Mouse (Mus musculus) kidney, adult 2 months (tissue): ENCODE data around the gene Pgm2l1. TPM values are rescaled to one million over a fixed set of nuclear protein-coding genes. Genes with fewer than 3 reads are reported as not detected.
A peak's percentile ranks its signal among the peaks of the same experiment; 100 is the strongest.
"Not testable (repeated sequence)": the region's sequence is repeated elsewhere in the genome, so short reads cannot be mapped to it uniquely, and the experiment has no call there.

Experiments
- DNase-seq: peaks from one replicate; pipeline ENCODE4 v3.0.0; 2021
- H3K27ac ChIP-seq: fragments of 200-500 bp; 2 replicates; pipeline ENCODE4 v1.5.1; 2012; ENCODE audit warnings: low read depth, low read length, control low read depth, inconsistent platforms; ENCODE audit not compliant: insufficient read depth
- H3K27me3 ChIP-seq: fragments of 200-500 bp; replicated peaks from 2 replicates; pipeline ENCODE4 v1.6.1; 2012; ENCODE audit warnings: mild to moderate bottlenecking, moderate library complexity, low read length, inconsistent platforms; ENCODE audit not compliant: control insufficient read depth, insufficient read depth
- H3K36me3 ChIP-seq: fragments of 200-500 bp; 2 replicates; pipeline ENCODE4 v1.6.1; 2012; ENCODE audit warnings: mild to moderate bottlenecking, moderate library complexity, low read length, inconsistent platforms; ENCODE audit not compliant: control insufficient read depth, insufficient read depth
- H3K4me1 ChIP-seq: fragments of 200-500 bp; 2 replicates; pipeline ENCODE4 v1.6.1; 2011; ENCODE audit warnings: low read length; ENCODE audit not compliant: control insufficient read depth, insufficient read depth
- H3K4me3 ChIP-seq: fragments of 200-500 bp; 2 replicates; pipeline ENCODE4 v1.5.1; 2011; ENCODE audit warnings: mild to moderate bottlenecking, low read depth, low read length, control low read depth; ENCODE audit not compliant: insufficient read depth
- CTCF ChIP-seq: fragments of 200-500 bp; conservative IDR thresholded peaks from 2 replicates; pipeline ENCODE4 v1.5.1; 2011; ENCODE audit warnings: low read depth, mild to moderate bottlenecking, control low read depth, low read length, moderate library complexity, mixed read lengths; ENCODE audit not compliant: insufficient read depth, insufficient read length
- POLR2A ChIP-seq: fragments of 200-500 bp; IDR thresholded peaks from one replicate; pipeline ENCODE4 v1.6.1; 2011; ENCODE audit warnings: low read depth, low read length, control low read depth
- WGBS: fragments of 180-500 bp; shearing (Covaris S2); methylation state at CpG from one replicate; pipeline ENCODE4 v1.1.7; 2018; 5-methylcytosine and 5-hydroxymethylcytosine counted together
- polyA plus RNA-seq: library from polyadenylated mRNA; depleted of rRNA; stranded (reverse); fragments of >200 nt; gene quantifications from 2 replicates; pipeline ENCODE4 v1.2.3, GENCODE M21; 2012

Gene Pgm2l1
- polyA plus RNA-seq, 1 experiment, result 1.5 TPM

GRCm38 (mm10) chr7:100245176-100245575 lies 18.0 kb downstream of the Pgm2l1 start:
- no peak for DNase-seq
- WGBS, result 96% methylated on average over 3 of the region's 3 CpGs
- no peak overlapping the region for H3K27ac ChIP-seq

GRCm38 (mm10) chr7:100250667-100251066 lies 23.5 kb downstream of the Pgm2l1 start:
- H3K4me1 ChIP-seq, result no peaks in the 10 kb centered on the region
- DNase-seq, result no peak
- 97% methylated on average over 5 of the region's 5 CpGs for WGBS
- H3K4me3 ChIP-seq, result no peak overlapping the region
- H3K27me3 ChIP-seq, result no peaks in the 10 kb centered on the region
- H3K36me3 ChIP-seq, result no peaks in the 10 kb centered on the region; the same call in none of the 2 replicates
- no peak overlapping the region for H3K27ac ChIP-seq
- TF ChIP-seq CTCF (no peak), POLR2A (no peak)

More at GRCm38 (mm10) chr7:100245176-100245575, 18.0 kb downstream of the Pgm2l1 start:
- Histone ChIP-seq H3K4me3 (no peak overlapping the region), H3K36me3 (no peaks in the 10 kb centered on the region), H3K4me1 (no peaks in the 10 kb centered on the region), H3K27me3 (no peaks in the 10 kb centered on the region)
- no peak for TF ChIP-seq CTCF
- no peak for TF ChIP-seq POLR2A

GRCm38 (mm10) chr7:100262350-100262749 lies 35.2 kb downstream of the Pgm2l1 start:
- H3K27me3 ChIP-seq, result no peaks in the 10 kb centered on the region
- H3K4me1 ChIP-seq, result no peaks in the 10 kb centered on the region
- TF ChIP-seq POLR2A, result no peak
- no peak for TF ChIP-seq CTCF
- WGBS, result 91% methylated on average over 3 of the region's 3 CpGs
- H3K4me3 ChIP-seq, result no peak overlapping the region
- no peak for DNase-seq
- no peaks in the 10 kb centered on the region for H3K36me3 ChIP-seq
- no peak overlapping the region for H3K27ac ChIP-seq

- not testable (repeated sequence) for DNase-seq, H3K27me3 ChIP-seq
- WGBS, result 76% methylated on average over 17 of the region's 17 CpGs
Measured at GRCm38 (mm10) chr7:100264934-100265333, 37.7 kb downstream of the Pgm2l1 start.

GRCm38 (mm10) chr7:100272369-100272768 lies 45.2 kb downstream of the Pgm2l1 start:
- Histone ChIP-seq H3K4me3 (no peak overlapping the region), H3K4me1 (no peaks in the 10 kb centered on the region), H3K36me3 (no peaks in the 10 kb centered on the region), H3K27ac (no peak overlapping the region), H3K27me3 (no peaks in the 10 kb centered on the region)
- WGBS, result 96% methylated on average over 8 of the region's 8 CpGs
- TF ChIP-seq CTCF (no peak), POLR2A (no peak)
- DNase-seq, result no peak

More at GRCm38 (mm10) chr7:100264934-100265333, 37.7 kb downstream of the Pgm2l1 start:
- H3K4me3 ChIP-seq, H3K36me3 ChIP-seq, H3K27ac ChIP-seq, H3K4me1 ChIP-seq: not testable (repeated sequence)

- H3K27me3 ChIP-seq, result no peaks in the 10 kb centered on the region
- H3K36me3 ChIP-seq, result no peaks in the 10 kb centered on the region
- TF ChIP-seq POLR2A (no peak), CTCF (no peak)
- 80% methylated on average over 6 of the region's 6 CpGs for whole genome bisulfite sequencing
- no peaks in the 10 kb centered on the region for H3K4me1 ChIP-seq
- H3K27ac ChIP-seq, result no peak overlapping the region
- no peak overlapping the region for H3K4me3 ChIP-seq
- no peak for DNase-seq
Measured at GRCm38 (mm10) chr7:100274507-100274906, 47.3 kb downstream of the Pgm2l1 start.

- no peak for DNase-seq
- TF ChIP-seq POLR2A, result no peak
- no peak for TF ChIP-seq CTCF
- Histone ChIP-seq H3K36me3 (no peaks in the 10 kb centered on the region), H3K27ac (no peak overlapping the region), H3K27me3 (no peaks in the 10 kb centered on the region), H3K4me3 (no peak overlapping the region), H3K4me1 (no peaks in the 10 kb centered on the region)
- 57% methylated on average over 2 of the region's 2 CpGs for WGBS
Measured at GRCm38 (mm10) chr7:100276397-100276796, 49.2 kb downstream of the Pgm2l1 start.

GRCm38 (mm10) chr7:100279803-100280202 lies 52.6 kb downstream of the Pgm2l1 start:
- Histone ChIP-seq H3K36me3 (no peaks in the 10 kb centered on the region), H3K4me1 (no peaks in the 10 kb centered on the region), H3K27ac (no peak overlapping the region), H3K27me3 (no peaks in the 10 kb centered on the region), H3K4me3 (no peak overlapping the region)
- TF ChIP-seq CTCF (peak; percentile 37; the same call in 1 of the 2 replicates), POLR2A (no peak)
- 2% methylated on average over 1 of the region's 1 CpGs for WGBS
- DNase-seq, result peak; percentile 44
